Comparison of ENCODE assay signal across 9 mouse cellular contexts in genomic region chr11:20132955-20133562, GRCm38 (mm10). TPM values are rescaled to one million over a fixed set of nuclear protein-coding genes. Genes with fewer than 3 reads are reported as not detected.
DNase-seq lines count a peak whose midpoint lies in the region; ATAC-seq lines count a peak whose summit lies in the region.
"Had no signal": no experiment of that assay in that cellular context is flagged by ENCODE, and none has a peak within 500 bp of the region (broad histone marks: within the 10 kb centered on the region; RNA-seq: fewer than 3 reads in every experiment).

No protein-coding gene starts in this region.

- ATAC-seq in limb, embryonic 11.5 days (ENCODE audit: insufficient number of reproducible peaks, low FRiP score, low TSS enrichment, low read depth): no peak

- no peak overlapping the region for H3K27ac ChIP-seq in limb, embryonic 11.5 days (replicated peaks; ENCODE audit: low read depth, low read length)
- H3K27ac ChIP-seq: embryonic facial prominence, embryonic 12.5 days had no signal

- H3K9ac ChIP-seq in limb, embryonic 11.5 days (ENCODE audit: low read length): no peak overlapping the region
- H3K9ac ChIP-seq: embryonic facial prominence, embryonic 12.5 days had no signal

- H3K27me3 ChIP-seq in limb, embryonic 11.5 days (ENCODE audit: control insufficient read depth, insufficient read depth, low read length): no peaks in the 10 kb centered on the region
- H3K27me3 ChIP-seq: embryonic facial prominence, embryonic 12.5 days had no signal

- no peaks in the 10 kb centered on the region for H3K9me3 ChIP-seq in limb, embryonic 11.5 days (ENCODE audit: control insufficient read depth, low read length)
- H3K9me3 ChIP-seq: embryonic facial prominence, embryonic 12.5 days had no signal

- H3K4me1 ChIP-seq in limb, embryonic 11.5 days (ENCODE audit: control insufficient read depth, insufficient read depth, low read length): no peaks in the 10 kb centered on the region
- H3K4me1 ChIP-seq: embryonic facial prominence, embryonic 12.5 days had no signal

- WGBS in limb, embryonic 11.5 days: 66% methylated on average over 12 of the region's 12 CpGs

- DNase-seq in 3T3-L1 (ENCODE audit: low read depth, low spot score): peak; percentile 84
- DNase-seq in adrenal gland, adult (ENCODE audit: inconsistent age in 2 of 2, low spot score in 1 of 2): peak; percentile 85 to 96
- peak; percentile 80 for DNase-seq in embryo, embryonic 10.5 days (ENCODE audit: low spot score)
- peak; percentile 64 to 68 for DNase-seq in gastrocnemius, postnatal 36 days
- peak; percentile 90 to 94 for DNase-seq in kidney, adult 8-10 months
- DNase-seq in limb, embryonic 11.5 days (ENCODE audit: low spot score): peak; percentile 75
- DNase-seq in monocyte, adult 2 months (ENCODE audit: low read depth in 1 of 2, low spot score in 2 of 2): peak; percentile 68 to 80
- peak; percentile 76 to 90 for DNase-seq in spleen, postnatal 4 days (ENCODE audit: low spot score in 2 of 2)

- no peak overlapping the region for H3K4me2 ChIP-seq in limb, embryonic 11.5 days (ENCODE audit: low read depth, severe bottlenecking)
- H3K4me2 ChIP-seq: embryonic facial prominence, embryonic 12.5 days had no signal

- H3K36me3 ChIP-seq in limb, embryonic 11.5 days (ENCODE audit: control insufficient read depth, insufficient read depth, low read length): no peaks in the 10 kb centered on the region
- H3K36me3 ChIP-seq: embryonic facial prominence, embryonic 12.5 days had no signal

- no peak overlapping the region for H3K4me3 ChIP-seq in limb, embryonic 11.5 days (ENCODE audit: low read depth, low read length)
- H3K4me3 ChIP-seq: embryonic facial prominence, embryonic 12.5 days had no signal

- intact Hi-C loops in gastrocnemius, postnatal 36 days (cut with DNase I): loop anchor here (2.0 to 5.0 kb wide), 2 partner anchors 114 to 268 kb away; partner anchors contain the start of gene Cep68

RNA-seq across cellular contexts. Expression of gene Actr2, which starts 20.3 kb away (rescaled TPM):
- 10 to 100 TPM; 31.1 to 34.0 TPM for total RNA-seq in gastrocnemius, postnatal 36 days (2021)
- polyA plus RNA-seq in limb, embryonic 11.5 days (2014; fragmentation: Nextera tagmentation; extraction: Ambion mirVana): 58.1 and 60.7 TPM in 2 replicates
